Mouse (Mus musculus) small intestine, adult 2 months (tissue): ENCODE data around the gene Add1.
A peak's percentile ranks its signal among the peaks of the same experiment; 100 is the strongest.

Source experiments
- CTCF ChIP-seq: fragments of 200-500 bp; IDR thresholded peaks from 2 replicates; pipeline ENCODE4 v1.5.1; 2012; ENCODE audit warnings: low read depth, mild to moderate bottlenecking, control low read depth, inconsistent platforms, low read length, moderate library complexity, mixed read lengths; ENCODE audit not compliant: insufficient replicate concordance, insufficient read length; ENCODE audit errors: extremely low read depth
- POLR2A ChIP-seq: fragments of 200-500 bp; IDR thresholded peaks from 2 replicates; pipeline ENCODE4 v1.6.1; 2012; ENCODE audit warnings: low read depth, mild to moderate bottlenecking, control low read depth, inconsistent platforms, low read length, moderate library complexity

DNA sequence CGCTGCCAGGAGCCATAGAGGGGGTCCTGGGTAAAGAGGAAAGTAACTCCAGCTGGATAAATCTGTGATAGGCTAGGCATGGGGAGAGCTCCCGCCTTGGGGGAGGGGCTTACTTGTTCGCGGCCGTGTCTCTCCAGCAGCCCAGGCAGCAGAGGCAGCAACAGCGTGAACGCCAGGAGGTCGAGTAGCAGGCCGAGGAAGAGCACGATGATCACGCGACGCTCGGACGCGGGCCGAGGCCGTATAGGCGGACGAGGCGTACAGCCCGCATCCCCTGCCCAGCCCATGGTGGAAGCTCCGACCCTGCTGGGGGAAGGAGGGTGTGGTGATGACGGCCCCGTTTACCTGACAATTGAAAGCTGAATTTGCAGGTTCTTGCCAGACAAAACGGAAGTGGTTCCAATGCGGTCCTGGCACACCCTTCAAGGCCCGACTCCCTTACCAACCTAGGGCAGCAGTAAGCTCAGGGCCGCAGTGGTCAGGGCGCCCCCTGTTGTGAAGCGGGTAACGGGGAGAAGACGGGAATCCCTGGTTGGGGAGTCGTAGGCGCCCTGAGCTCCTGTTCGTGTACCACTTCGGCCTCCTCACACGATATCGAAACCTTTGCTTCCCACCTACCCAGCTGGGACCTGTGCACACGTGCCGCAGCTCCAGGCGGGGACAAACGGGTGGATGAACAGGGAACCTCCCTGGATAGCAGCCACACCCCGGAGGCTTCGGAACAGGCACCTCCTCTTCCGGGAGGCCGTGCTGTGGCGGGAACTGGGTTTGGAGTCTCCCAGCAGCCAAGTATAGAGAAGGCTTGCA is 63.2 kb downstream of the Add1 start, which contains the start of gene Mfsd10:
- no peak for TF ChIP-seq POLR2A
- TF ChIP-seq CTCF, result peak; percentile 36; the same call in 1 of the 2 replicates
